Mouse (Mus musculus) CD4-positive, CD25-positive, alpha-beta regulatory T cell, adult 4 months (primary cell): ENCODE measurements around the gene Errfi1. TPM values are rescaled to one million over a fixed set of nuclear protein-coding genes. Genes with fewer than 3 reads are reported as not detected.

ENCODE experiments used
- ATAC-seq: one replicate; pipeline ENCODE4 v1.8.0; 2017
- polyA plus RNA-seq, 2 experiments: library from polyadenylated mRNA; unstranded; fragments of 100-300 nt; shearing (Covaris generic); gene quantifications; one replicate each; pipeline ENCODE4 v1.2.1; 2017

The Errfi1 gene
- 1 to 10 TPM; 1.4 to 2.7 TPM for polyA plus RNA-seq

- ATAC-seq, result no peak
Measured at GRCm38 (mm10) chr4:150853680-150854461, at the start of gene Errfi1. Gene Errfi1, plus strand, starts transcription at chr4:150853919.

GRCm38 (mm10) chr4:150804204-150804603 lies 49.5 kb upstream of the Errfi1 start:
- ATAC-seq, result no peak

GRCm38 (mm10) chr4:150807727-150808470 lies 45.8 kb upstream of the Errfi1 start:
- ATAC-seq, result peak; percentile 18

GRCm38 (mm10) chr4:150808471-150808847 lies 45.3 kb upstream of the Errfi1 start:
- peak; percentile 88 for ATAC-seq

GRCm38 (mm10) chr4:150809323-150809722 lies 44.4 kb upstream of the Errfi1 start:
- ATAC-seq, result peak; percentile 14

GRCm38 (mm10) chr4:150815144-150815543 lies 38.6 kb upstream of the Errfi1 start:
- ATAC-seq, result no peak

GRCm38 (mm10) chr4:150816414-150816951 lies 37.2 kb upstream of the Errfi1 start:
- no peak for ATAC-seq

- ATAC-seq, result no peak
Measured at GRCm38 (mm10) chr4:150819126-150819910, 34.4 kb upstream of the Errfi1 start.

GRCm38 (mm10) chr4:150821381-150821780 lies 32.3 kb upstream of the Errfi1 start:
- ATAC-seq, result no peak

- no peak for ATAC-seq
Measured at GRCm38 (mm10) chr4:150822624-150823023, 31.1 kb upstream of the Errfi1 start.

GRCm38 (mm10) chr4:150823614-150824480 lies 29.9 kb upstream of the Errfi1 start:
- no peak for ATAC-seq

- no peak for ATAC-seq
Measured at GRCm38 (mm10) chr4:150824877-150825276, 28.8 kb upstream of the Errfi1 start.

- ATAC-seq, result no peak
Measured at GRCm38 (mm10) chr4:150825531-150825930, 28.2 kb upstream of the Errfi1 start.

GRCm38 (mm10) chr4:150831321-150831720 lies 22.4 kb upstream of the Errfi1 start:
- no peak for ATAC-seq

- ATAC-seq, result no peak
Measured at GRCm38 (mm10) chr4:150831941-150832340, 21.8 kb upstream of the Errfi1 start.

- no peak for ATAC-seq
Measured at GRCm38 (mm10) chr4:150835163-150835562, 18.6 kb upstream of the Errfi1 start.

- ATAC-seq, result no peak
Measured at GRCm38 (mm10) chr4:150836258-150836657, 17.5 kb upstream of the Errfi1 start.

- no peak for ATAC-seq
Measured at GRCm38 (mm10) chr4:150836961-150837360, 16.8 kb upstream of the Errfi1 start.

GRCm38 (mm10) chr4:150837458-150837857 lies 16.3 kb upstream of the Errfi1 start:
- ATAC-seq, result no peak

GRCm38 (mm10) chr4:150842045-150842444 lies 11.7 kb upstream of the Errfi1 start:
- no peak for ATAC-seq

GRCm38 (mm10) chr4:150843181-150843580 lies 10.5 kb upstream of the Errfi1 start:
- ATAC-seq, result no peak

GRCm38 (mm10) chr4:150846316-150846715 lies 7.4 kb upstream of the Errfi1 start:
- no peak for ATAC-seq
